Comparison of ENCODE assay signal across 1 mouse cellular context in the genomic region with DNA sequence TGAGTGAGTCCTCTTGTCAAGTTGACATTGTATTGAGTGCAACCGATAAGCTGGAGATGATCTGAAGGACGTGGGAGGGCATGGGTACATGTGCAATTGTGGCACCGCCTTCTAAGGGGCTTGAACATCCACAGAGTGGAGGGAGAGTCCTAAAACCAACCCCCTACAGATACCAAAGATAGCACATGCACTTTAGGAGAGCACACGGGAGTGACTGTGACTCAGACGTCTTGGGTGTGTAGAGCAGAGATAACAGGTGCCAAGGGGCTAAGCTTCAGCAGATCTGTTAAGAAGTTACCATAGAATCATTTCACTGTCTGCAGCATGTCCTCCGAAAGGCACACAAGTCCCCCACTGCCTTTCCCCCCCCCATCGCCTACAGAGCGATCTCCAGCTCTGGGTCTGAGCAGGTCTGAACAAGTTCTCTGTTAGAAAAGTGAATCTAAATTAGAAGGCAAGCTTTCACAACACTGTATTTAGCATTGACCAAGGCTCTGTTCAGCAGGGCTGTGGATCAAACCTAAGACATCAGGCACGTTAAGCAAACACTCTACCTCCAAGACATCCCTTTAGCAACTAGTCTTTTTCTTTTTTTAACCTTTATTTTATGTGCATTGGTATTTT.
TF ChIP-seq lines count a peak whose summit lies in the region.

No protein-coding gene starts in this region.

TF ChIP-seq in CH12.LX, 34 proteins besides CTCF, POLR2A, EP300 and RAD21:
- 0 out of 2 replicates have a peak, but pooled peaks have one; percentile 63 for TF ChIP-seq CHD1 (IDR thresholded peaks at IDR 0.05; ENCODE audit: low read depth, low read length)
- TF ChIP-seq MEF2A (IDR thresholded peaks at IDR 0.05; ENCODE audit: borderline replicate concordance, low read depth, low read length): peak; percentile 35; the same call in 1 of the 2 replicates
- no peak for TF ChIP-seq RCOR1 (conservative IDR thresholded peaks at IDR 0.05; ENCODE audit: low read depth, low read length)
